Mouse (Mus musculus) heart, postnatal 0 days (tissue): ENCODE data around the gene Odf3.

Source experiments
- CTCF ChIP-seq: IDR thresholded peaks from 2 replicates; pipeline ENCODE4 v1.5.1; 2016; ENCODE audit warnings: antibody characterized with exemption, control low read depth, low read depth
- EP300 ChIP-seq: IDR thresholded peaks from 2 replicates; pipeline ENCODE4 v1.6.1; 2016; ENCODE audit warnings: antibody characterized with exemption, low read depth

DNA sequence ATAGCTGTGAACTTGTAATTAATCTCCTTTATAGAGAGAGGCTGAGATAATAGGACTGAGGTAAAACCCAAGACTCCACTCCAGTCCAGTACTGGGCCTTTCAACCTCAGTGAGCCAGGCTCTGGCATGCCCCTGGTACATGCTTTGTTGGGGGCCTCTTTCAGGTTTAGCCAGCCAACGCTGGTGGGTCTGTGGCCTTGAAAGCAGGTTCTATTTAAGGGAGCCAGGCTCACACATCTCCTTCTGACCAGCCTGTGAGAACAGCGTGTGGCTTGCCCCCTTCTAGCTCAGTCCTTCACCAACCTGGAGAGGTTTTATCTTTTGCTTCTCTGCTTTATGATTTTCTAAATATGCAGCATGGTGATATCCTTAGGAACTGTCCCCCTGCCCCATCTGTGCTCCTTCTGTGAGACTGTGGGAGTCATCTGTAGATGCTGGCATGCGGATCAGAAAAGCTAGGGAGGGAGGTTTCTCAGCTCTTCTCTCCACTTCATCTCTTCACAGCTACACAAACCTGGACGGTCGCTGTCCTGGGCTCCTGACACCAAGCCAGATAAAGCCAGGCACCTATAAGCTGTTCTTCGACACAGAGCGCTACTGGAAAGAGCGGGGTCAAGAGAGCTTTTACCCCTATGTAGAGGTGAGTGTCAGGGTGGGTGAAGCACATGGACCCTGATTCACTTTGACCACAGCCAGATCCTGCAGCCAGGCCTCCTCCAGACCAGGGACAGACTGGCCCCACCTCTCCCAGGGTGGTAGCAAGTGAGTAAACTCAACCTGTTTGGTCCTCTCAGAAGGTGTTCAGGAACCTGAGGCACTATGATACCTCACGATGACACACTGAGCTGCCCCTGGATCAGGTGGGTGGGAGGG, 11.1 kb upstream of the Odf3 start:
- TF ChIP-seq CTCF (no peak), EP300 (no peak)
